Mouse (Mus musculus): ENCODE results near the gene Ank3.

DNA sequence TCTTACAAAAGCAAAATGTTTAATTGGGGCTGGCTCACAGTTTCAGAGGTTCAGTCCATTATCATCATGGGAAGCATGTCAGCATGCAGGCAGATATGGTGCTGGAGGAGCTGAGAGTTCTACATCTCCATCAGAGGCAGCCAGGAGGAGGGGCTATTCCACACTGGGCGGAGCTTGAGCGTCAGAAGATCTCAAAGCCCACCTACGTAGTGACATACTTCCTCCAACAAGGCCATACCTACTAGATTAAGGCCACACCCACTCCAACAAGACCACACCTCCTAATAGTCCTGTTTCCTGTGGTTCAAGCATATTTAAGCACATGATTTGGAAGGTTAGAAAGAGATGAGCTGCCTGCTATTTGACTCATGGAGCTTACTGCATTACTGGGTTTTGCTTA lies 25.5 kb downstream of the Ank3 start:
- TF ChIP-seq CTCF (conservative IDR thresholded peaks at IDR 0.05; ENCODE audit: low read length): no peak
- TF ChIP-seq POU5F1 (IDR thresholded peaks at IDR 0.05; ENCODE audit: borderline replicate concordance, low read length): no peak

All from E14TG2a.4 (cell line).